Mouse (Mus musculus) E14TG2a.4 (cell line): ENCODE results near the gene Atp9a.

ENCODE experiments used
- CTCF ChIP-seq: conservative IDR thresholded peaks from 2 replicates; pipeline ENCODE4 v1.5.1; 2014; ENCODE audit warnings: low read length
- NANOG ChIP-seq: IDR thresholded peaks from 2 replicates; pipeline ENCODE4 v1.6.1; 2014; ENCODE audit warnings: borderline replicate concordance, low read length, mixed read lengths
- POU5F1 ChIP-seq: IDR thresholded peaks from 2 replicates; pipeline ENCODE4 v1.6.1; 2014; ENCODE audit warnings: low read length, borderline replicate concordance

GRCm38 (mm10) chr2:168618205-168618717, 123.9 kb downstream of the Atp9a start:
- no peak for TF ChIP-seq CTCF
- no peak for TF ChIP-seq POU5F1
- no peak for TF ChIP-seq NANOG
